Mouse (Mus musculus): ENCODE results near the gene Bcl6b. TPM values are rescaled to one million over a fixed set of nuclear protein-coding genes. Genes with fewer than 3 reads are reported as not detected.

The Bcl6b gene
- total and polyA plus RNA-seq, 2 experiments from 2014 or later = 4.2 to 5.3 TPM

DNA sequence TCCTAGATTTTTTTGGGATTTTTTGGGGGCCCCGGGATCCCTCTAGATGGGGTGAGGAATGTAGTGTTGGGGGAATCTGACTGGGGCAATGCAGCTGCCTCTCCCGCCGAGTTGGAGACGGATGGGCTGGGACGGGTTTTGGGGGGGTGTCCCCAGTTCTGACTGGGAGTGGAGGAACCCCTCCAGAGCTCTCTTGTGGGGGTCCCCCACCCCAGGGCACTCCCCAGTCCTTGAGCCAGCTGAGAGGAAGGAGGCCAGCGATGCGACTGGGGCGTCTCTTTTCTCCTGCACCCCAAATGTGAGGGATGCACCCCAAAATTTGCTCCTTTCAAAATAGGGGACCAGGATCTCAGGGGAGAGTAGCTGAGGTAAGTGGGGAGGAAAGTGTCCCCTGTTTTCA lies 3.4 kb upstream of the Bcl6b start:
- H3K27me3 ChIP-seq (ENCODE audit: insufficient read depth, low read length) = peaks cover 24% of the 10 kb centered on the region
- H3K36me3 ChIP-seq (ENCODE audit: insufficient read depth) = peaks cover 18% of the 10 kb centered on the region
- TF ChIP-seq CTCF (IDR thresholded peaks at IDR 0.05; ENCODE audit: low read depth) = no peak
- peak overlapping the region; percentile 56 for H3K4me2 ChIP-seq (ENCODE audit: low read depth)
- H3K4me3 ChIP-seq (ENCODE audit: low read depth, low read length) = peak overlapping the region; percentile 48
- H3K9ac ChIP-seq = peak overlapping the region; percentile 66
- peaks cover 10% of the 10 kb centered on the region; the same call in 1 of the 2 replicates for H3K4me1 ChIP-seq (ENCODE audit: insufficient read depth)
- 31% methylated on average over 8 of the region's 8 CpGs for WGBS
- H3K27ac ChIP-seq (ENCODE audit: low read depth, low read length) = no peak overlapping the region
- no peaks in the 10 kb centered on the region for H3K9me3 ChIP-seq (ENCODE audit: low read length)
- DNase-seq (no peak), ATAC-seq (no peak)

DNA sequence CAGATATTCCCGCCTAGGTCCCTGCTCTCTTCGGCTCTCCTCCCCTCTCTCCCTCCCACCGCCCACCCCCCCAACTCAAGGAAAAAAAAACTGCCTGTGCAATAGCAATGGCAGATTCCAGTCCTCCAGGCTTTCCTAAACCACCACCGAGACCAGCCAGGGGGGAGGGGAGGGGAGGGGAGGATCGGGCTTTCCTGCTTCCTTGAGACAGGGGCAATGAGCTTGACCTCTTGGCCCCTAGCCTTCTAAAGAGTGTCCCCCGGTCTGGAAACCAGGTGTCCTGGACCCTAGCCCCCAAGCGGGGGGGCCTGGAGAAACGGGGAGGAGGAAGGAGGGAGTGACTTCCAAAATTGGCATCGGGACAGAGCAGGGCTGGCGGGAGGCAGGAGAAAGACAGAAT lies 2.9 kb upstream of the Bcl6b start:
- peak overlapping the region; percentile 48 for H3K4me3 ChIP-seq (ENCODE audit: low read depth, low read length)
- DNase-seq = peak; percentile 72
- 0 out of 2 replicates have a peak overlapping the region, but pooled peaks have one; percentile 35 for H3K27ac ChIP-seq (ENCODE audit: low read depth, low read length)
- H3K9me3 ChIP-seq (ENCODE audit: low read length) = no peaks in the 10 kb centered on the region
- H3K4me1 ChIP-seq (ENCODE audit: insufficient read depth) = peaks cover 10% of the 10 kb centered on the region; the same call in 1 of the 2 replicates
- 6% methylated on average over 8 of the region's 10 CpGs for WGBS
- H3K9ac ChIP-seq = peak overlapping the region; percentile 66
- TF ChIP-seq CTCF (IDR thresholded peaks at IDR 0.05; ENCODE audit: low read depth) = no peak
- peaks cover 24% of the 10 kb centered on the region for H3K27me3 ChIP-seq (ENCODE audit: insufficient read depth, low read length)
- H3K4me2 ChIP-seq (ENCODE audit: low read depth) = peak overlapping the region; percentile 56
- peaks cover 18% of the 10 kb centered on the region for H3K36me3 ChIP-seq (ENCODE audit: insufficient read depth)
- peak; percentile 38; the same call in 1 of the 2 replicates for ATAC-seq

DNA sequence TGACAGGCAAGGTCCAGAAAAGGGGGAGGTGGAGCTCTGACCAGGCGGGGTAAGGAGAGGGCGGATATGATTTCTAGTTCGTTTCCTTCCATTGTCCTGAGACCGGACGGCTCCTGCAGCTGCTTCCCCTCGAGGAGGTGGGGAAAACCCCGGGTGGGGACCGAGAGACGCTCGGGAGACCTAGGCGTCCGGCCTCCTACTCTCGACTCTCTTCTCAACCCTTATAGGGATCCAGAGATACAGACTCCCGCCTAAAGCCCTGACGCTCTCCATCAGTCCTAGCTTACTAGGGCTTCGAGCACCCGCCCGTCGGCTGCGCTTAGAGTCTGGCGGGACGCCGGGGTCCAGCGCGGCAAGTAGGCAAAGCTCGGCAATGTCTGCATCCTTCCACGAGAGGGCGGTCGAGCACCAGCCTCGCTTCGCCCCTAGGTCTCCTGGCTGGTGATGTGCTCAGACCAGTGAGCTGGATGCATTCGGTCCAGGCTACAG lies 685 bp upstream of the Bcl6b start:
- no peak overlapping the region for H3K4me3 ChIP-seq (ENCODE audit: low read depth, low read length)
- no peak overlapping the region for H3K9ac ChIP-seq
- peaks cover 11% of the 10 kb centered on the region for H3K36me3 ChIP-seq (ENCODE audit: insufficient read depth)
- no peak overlapping the region for H3K27ac ChIP-seq (ENCODE audit: low read depth, low read length)
- H3K4me1 ChIP-seq (ENCODE audit: insufficient read depth) = peaks cover 3% of the 10 kb centered on the region
- H3K9me3 ChIP-seq (ENCODE audit: low read length) = no peaks in the 10 kb centered on the region
- peak; percentile 96 for TF ChIP-seq CTCF (IDR thresholded peaks at IDR 0.05; ENCODE audit: low read depth)
- peak; percentile 53 for ATAC-seq
- H3K27me3 ChIP-seq (ENCODE audit: insufficient read depth, low read length) = peaks cover 24% of the 10 kb centered on the region
- 5% methylated on average over 32 of the region's 32 CpGs for WGBS
- H3K4me2 ChIP-seq (ENCODE audit: low read depth) = peak overlapping the region; percentile 46
- peak; percentile 89 for DNase-seq

DNA sequence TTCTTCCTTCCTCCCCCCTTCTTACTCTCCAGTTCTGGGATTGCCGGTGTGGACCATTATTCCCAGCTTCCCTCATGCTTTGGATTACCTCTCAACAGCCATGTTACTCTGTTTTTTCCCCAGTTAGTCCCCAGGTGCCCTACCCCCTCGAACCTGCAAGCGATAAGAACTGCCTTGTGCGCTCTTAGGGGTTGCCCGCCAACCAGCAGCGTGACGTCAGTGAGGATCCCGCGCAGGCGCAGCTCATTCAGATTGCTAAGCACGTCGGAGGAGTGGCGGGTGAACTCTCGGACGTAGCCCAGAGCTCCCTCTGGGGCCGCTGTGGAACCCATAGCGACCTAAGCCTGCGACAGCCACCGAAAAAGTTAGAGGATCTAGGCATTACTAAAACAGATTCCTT lies 770 bp downstream of the Bcl6b start:
- Histone ChIP-seq H3K9ac (no peak overlapping the region), H3K4me3 (ENCODE audit: low read depth, low read length) (peak overlapping the region; percentile 30), H3K4me1 (ENCODE audit: insufficient read depth) (peaks cover 3% of the 10 kb centered on the region), H3K36me3 (ENCODE audit: insufficient read depth) (no peaks in the 10 kb centered on the region), H3K27me3 (ENCODE audit: insufficient read depth, low read length) (peaks cover 24% of the 10 kb centered on the region), H3K4me2 (ENCODE audit: low read depth) (peak overlapping the region; percentile 46), H3K9me3 (ENCODE audit: low read length) (no peaks in the 10 kb centered on the region), H3K27ac (ENCODE audit: low read depth, low read length) (peak overlapping the region; percentile 1; the same call in 1 of the 2 replicates)
- 2% methylated on average over 19 of the region's 19 CpGs for WGBS
- DNase-seq (peak; percentile 88), ATAC-seq (peak; percentile 67)
- TF ChIP-seq CTCF (IDR thresholded peaks at IDR 0.05; ENCODE audit: low read depth) = peak; percentile 31; the same call in 1 of the 2 replicates

DNA sequence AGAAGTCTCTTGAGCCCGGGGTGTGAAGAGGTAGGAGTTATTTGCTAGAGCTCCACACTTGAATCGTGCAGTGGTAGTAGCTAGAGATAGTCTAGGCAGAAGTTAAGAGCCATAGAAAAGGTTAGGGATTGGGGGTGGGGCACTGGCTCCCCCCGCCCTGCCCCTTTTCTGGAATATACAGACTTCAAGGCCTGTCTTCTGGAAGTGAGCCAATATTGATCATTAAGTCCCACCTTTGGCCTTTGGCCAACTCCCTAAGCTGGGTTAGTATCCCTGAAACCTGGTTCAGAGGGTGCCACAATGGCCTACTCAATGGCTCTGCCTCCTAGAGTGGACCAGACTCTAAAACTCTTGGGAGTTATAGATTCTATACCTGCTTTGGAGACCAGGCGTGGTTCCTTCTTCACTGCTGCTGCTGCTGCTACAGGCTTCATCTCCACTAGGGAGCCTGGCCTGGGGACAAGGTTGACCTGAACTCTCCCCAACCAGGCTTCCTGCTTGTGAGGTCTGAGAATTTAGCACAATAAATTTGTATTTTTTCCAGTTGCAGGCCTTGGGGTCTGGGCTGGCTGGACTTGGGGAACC lies 1.8 kb downstream of the Bcl6b start:
- DNase-seq = no peak
- Histone ChIP-seq H3K4me1 (ENCODE audit: insufficient read depth) (peaks cover 3% of the 10 kb centered on the region), H3K27me3 (ENCODE audit: insufficient read depth, low read length) (peaks cover 24% of the 10 kb centered on the region), H3K9me3 (ENCODE audit: low read length) (no peaks in the 10 kb centered on the region), H3K4me2 (ENCODE audit: low read depth) (0 out of 2 replicates have a peak overlapping the region, but pooled peaks have one; percentile 58), H3K27ac (ENCODE audit: low read depth, low read length) (no peak overlapping the region), H3K9ac (no peak overlapping the region), H3K4me3 (ENCODE audit: low read depth, low read length) (no peak overlapping the region), H3K36me3 (ENCODE audit: insufficient read depth) (no peaks in the 10 kb centered on the region)
- 84% methylated on average over 4 of the region's 4 CpGs for WGBS
- ATAC-seq = no peak
- TF ChIP-seq CTCF (IDR thresholded peaks at IDR 0.05; ENCODE audit: low read depth) = no peak

DNA sequence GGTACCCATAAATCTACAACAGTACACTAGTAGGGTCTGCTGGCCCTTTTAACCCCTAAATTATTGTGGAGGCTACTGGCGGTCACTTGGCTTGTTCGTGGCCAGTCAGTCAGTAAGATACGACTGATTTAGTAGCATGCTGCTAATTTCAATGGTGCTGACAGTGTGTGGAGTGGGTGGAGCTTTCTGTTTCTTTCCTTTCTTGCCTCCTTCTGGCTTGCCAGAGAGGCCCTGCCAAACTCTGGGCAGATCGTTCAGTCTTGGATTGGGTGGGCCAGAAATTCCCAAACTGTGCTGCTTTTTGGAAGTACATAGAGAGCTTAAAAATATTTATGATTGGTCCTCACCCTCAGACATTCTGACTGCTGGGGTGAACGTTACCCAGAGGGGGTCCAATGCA lies 2.5 kb downstream of the Bcl6b start:
- Histone ChIP-seq H3K36me3 (ENCODE audit: insufficient read depth) (no peaks in the 10 kb centered on the region), H3K4me3 (ENCODE audit: low read depth, low read length) (peak overlapping the region; percentile 26), H3K4me2 (ENCODE audit: low read depth) (peak overlapping the region; percentile 58), H3K27me3 (ENCODE audit: insufficient read depth, low read length) (peaks cover 24% of the 10 kb centered on the region), H3K4me1 (ENCODE audit: insufficient read depth) (peaks cover 6% of the 10 kb centered on the region), H3K9me3 (ENCODE audit: low read length) (no peaks in the 10 kb centered on the region), H3K27ac (ENCODE audit: low read depth, low read length) (0 out of 2 replicates have a peak overlapping the region, but pooled peaks have one; percentile 64), H3K9ac (peak overlapping the region; percentile 52)
- DNase-seq (peak; percentile 76), ATAC-seq (peak; percentile 59; the same call in 1 of the 2 replicates)
- WGBS = 23% methylated on average over 5 of the region's 5 CpGs
- no peak for TF ChIP-seq CTCF (IDR thresholded peaks at IDR 0.05; ENCODE audit: low read depth)

DNA sequence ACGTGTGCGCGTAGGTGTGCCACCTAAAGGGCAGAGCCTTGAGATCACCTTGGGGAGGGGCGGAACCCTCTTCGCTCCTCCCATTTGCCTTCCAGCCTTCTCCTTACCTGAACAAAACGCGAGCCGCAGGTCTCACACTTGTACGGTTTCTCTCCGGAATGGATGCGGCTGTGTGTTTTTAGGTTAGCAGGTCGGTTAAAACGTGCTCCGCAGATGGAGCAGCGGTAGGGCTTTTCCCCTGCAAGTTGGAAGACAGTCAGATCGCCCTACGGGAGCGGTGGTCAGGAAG lies 3.1 kb downstream of the Bcl6b start:
- peaks cover 24% of the 10 kb centered on the region for H3K27me3 ChIP-seq (ENCODE audit: insufficient read depth, low read length)
- peak overlapping the region; percentile 52 for H3K9ac ChIP-seq
- H3K9me3 ChIP-seq (ENCODE audit: low read length) = no peaks in the 10 kb centered on the region
- ATAC-seq = no peak
- H3K4me3 ChIP-seq (ENCODE audit: low read depth, low read length) = peak overlapping the region; percentile 26
- peak overlapping the region; percentile 58 for H3K4me2 ChIP-seq (ENCODE audit: low read depth)
- TF ChIP-seq CTCF (IDR thresholded peaks at IDR 0.05; ENCODE audit: low read depth) = no peak
- no peak for DNase-seq
- 7% methylated on average over 18 of the region's 18 CpGs for WGBS
- H3K36me3 ChIP-seq (ENCODE audit: insufficient read depth) = no peaks in the 10 kb centered on the region
- H3K27ac ChIP-seq (ENCODE audit: low read depth, low read length) = peak overlapping the region; percentile 64; the same call in 1 of the 2 replicates
- peaks cover 11% of the 10 kb centered on the region for H3K4me1 ChIP-seq (ENCODE audit: insufficient read depth)

Data from forebrain, postnatal 0 days (tissue).